Mouse (Mus musculus): ENCODE data around the gene Dhx9. TPM values are rescaled to one million over a fixed set of nuclear protein-coding genes. Genes with fewer than 3 reads are reported as not detected.
A peak's percentile ranks its signal among the peaks of the same experiment; 100 is the strongest.

The Dhx9 gene
- total and polyA plus RNA-seq, 3 experiments: 82.0 to 262 (median 170) TPM

DNA sequence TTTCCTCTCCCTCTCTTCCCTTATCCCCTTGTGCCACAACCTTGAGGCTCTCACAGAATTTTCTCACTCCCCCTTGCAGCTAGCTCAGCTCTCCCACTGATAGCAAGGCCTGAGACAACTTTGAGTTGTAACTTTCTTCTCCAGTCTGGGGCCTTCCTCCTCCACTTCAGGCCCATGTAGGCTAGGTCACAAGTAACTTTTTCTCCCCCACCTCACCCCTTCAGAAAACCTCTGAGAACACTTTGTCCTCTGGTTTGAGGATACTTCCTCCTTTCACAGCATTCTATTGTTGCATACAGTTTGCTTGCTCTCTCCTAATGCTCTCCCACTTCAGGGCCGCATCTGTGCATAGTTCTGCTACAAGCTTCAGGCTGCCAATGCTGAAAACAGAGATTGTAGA lies 4.4 kb upstream of the Dhx9 start:
- no peak overlapping the region for H3K9ac ChIP-seq (ENCODE audit: control insufficient read depth, low read depth, low read length, poor library complexity, severe bottlenecking)
- H3K27me3 ChIP-seq (ENCODE audit: control insufficient read depth in 1 of 2, insufficient read depth in 2 of 2, low read length in 2 of 2): no peaks in the 10 kb centered on the region
- TF ChIP-seq NELFE (IDR thresholded peaks at IDR 0.05; ENCODE audit: low read depth, low read length) (no peak), MAZ (IDR thresholded peaks at IDR 0.05; ENCODE audit: low read depth, low read length) (no peak), KAT2A (conservative IDR thresholded peaks at IDR 0.05; ENCODE audit: low read depth, low read length) (no peak), EP300 (IDR thresholded peaks at IDR 0.05; ENCODE audit: low read depth in 1 of 2, low read length in 2 of 2) (no peak), JUND (IDR thresholded peaks at IDR 0.05; ENCODE audit: low read depth, low read length) (no peak), RAD21 (IDR thresholded peaks at IDR 0.05; ENCODE audit: low read depth, low read length) (no peak)
- no peak overlapping the region for H3K4me3 ChIP-seq (ENCODE audit: control insufficient read depth in 1 of 2, insufficient read depth in 1 of 2, low read depth in 2 of 2, low read length in 2 of 2)
- no peaks in the 10 kb centered on the region; a peak in 1 of 4 replicates for H3K4me1 ChIP-seq (ENCODE audit: control insufficient read depth in 1 of 2, insufficient read depth in 2 of 2, low read length in 2 of 2)
- peak; percentile 49 for DNase-seq (ENCODE audit: low read depth, low spot score)
- H3K36me3 ChIP-seq (ENCODE audit: control insufficient read depth in 1 of 2, insufficient read depth in 2 of 2, low read length in 2 of 2): no peaks in the 10 kb centered on the region; a peak in 1 of 4 replicates
- no peaks in the 10 kb centered on the region for H3K9me3 ChIP-seq (replicated peaks; ENCODE audit: insufficient read depth, low read length)
- peaks cover 6% of the 10 kb centered on the region for H3K79me2 ChIP-seq (ENCODE audit: control insufficient read depth, insufficient read depth, low read length, poor library complexity)
- no peak overlapping the region for H3K27ac ChIP-seq (ENCODE audit: control insufficient read depth, low read depth, low read length)

DNA sequence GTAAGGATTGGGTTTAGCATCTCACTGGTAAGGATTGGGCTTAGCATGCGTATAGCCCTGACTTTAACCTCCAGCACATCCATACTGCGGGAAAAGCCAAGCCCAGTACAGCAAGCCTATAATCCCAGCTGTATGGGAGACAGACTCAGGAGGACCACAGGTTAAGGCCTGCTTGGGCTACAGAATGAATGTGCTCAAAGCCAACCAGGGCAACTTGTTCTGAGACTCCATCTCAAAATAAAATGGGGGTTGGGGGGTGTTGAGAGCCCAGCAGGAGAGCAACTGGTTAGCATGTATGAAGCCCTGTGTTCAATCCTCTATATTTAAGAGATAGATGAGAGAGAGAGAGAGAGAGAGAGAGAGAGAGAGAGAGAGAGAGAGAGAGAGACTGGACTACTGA lies 3.9 kb upstream of the Dhx9 start:
- Histone ChIP-seq H3K4me1 (ENCODE audit: control insufficient read depth in 1 of 2, insufficient read depth in 2 of 2, low read length in 2 of 2) (no peaks in the 10 kb centered on the region; a peak in 1 of 4 replicates), H3K9ac (ENCODE audit: control insufficient read depth, low read depth, low read length, poor library complexity, severe bottlenecking) (no peak overlapping the region), H3K36me3 (ENCODE audit: control insufficient read depth in 1 of 2, insufficient read depth in 2 of 2, low read length in 2 of 2) (no peaks in the 10 kb centered on the region; a peak in 1 of 4 replicates), H3K79me2 (ENCODE audit: control insufficient read depth, insufficient read depth, low read length, poor library complexity) (peaks cover 11% of the 10 kb centered on the region), H3K27me3 (ENCODE audit: control insufficient read depth in 1 of 2, insufficient read depth in 2 of 2, low read length in 2 of 2) (no peaks in the 10 kb centered on the region), H3K27ac (ENCODE audit: control insufficient read depth, low read depth, low read length) (no peak overlapping the region), H3K9me3 (replicated peaks; ENCODE audit: insufficient read depth, low read length) (no peaks in the 10 kb centered on the region), H3K4me3 (ENCODE audit: control insufficient read depth in 1 of 2, insufficient read depth in 1 of 2, low read depth in 2 of 2, low read length in 2 of 2) (no peak overlapping the region)
- TF ChIP-seq CTCF (IDR thresholded peaks at IDR 0.05 in 2 of 3, conservative IDR thresholded peaks at IDR 0.05 in 1 of 3; ENCODE audit: control insufficient read depth in 1 of 3, insufficient read depth in 1 of 3, low read depth in 2 of 3, low read length in 3 of 3, poor library complexity in 1 of 3, severe bottlenecking in 1 of 3) (no peak), MAX (IDR thresholded peaks at IDR 0.05; ENCODE audit: low read length) (no peak), MAZ (IDR thresholded peaks at IDR 0.05; ENCODE audit: low read depth, low read length) (no peak), UBTF (IDR thresholded peaks at IDR 0.05; ENCODE audit: borderline replicate concordance, insufficient read depth, low read depth, low read length) (no peak), JUND (IDR thresholded peaks at IDR 0.05; ENCODE audit: low read depth, low read length) (no peak), POLR2AphosphoS5 (IDR thresholded peaks at IDR 0.05; ENCODE audit: borderline replicate concordance, low read depth, low read length) (no peak), CHD1 (IDR thresholded peaks at IDR 0.05; ENCODE audit: low read depth, low read length) (no peak), E2F4 (IDR thresholded peaks at IDR 0.05; ENCODE audit: borderline replicate concordance, low read depth, low read length) (no peak), USF1 (IDR thresholded peaks at IDR 0.05; ENCODE audit: low read depth, low read length) (no peak), RCOR1 (IDR thresholded peaks at IDR 0.05; ENCODE audit: low read depth, low read length) (no peak), ZC3H11A (IDR thresholded peaks at IDR 0.05; ENCODE audit: low read depth, low read length) (no peak)
- no peak for DNase-seq (ENCODE audit: low read depth, low spot score)

DNA sequence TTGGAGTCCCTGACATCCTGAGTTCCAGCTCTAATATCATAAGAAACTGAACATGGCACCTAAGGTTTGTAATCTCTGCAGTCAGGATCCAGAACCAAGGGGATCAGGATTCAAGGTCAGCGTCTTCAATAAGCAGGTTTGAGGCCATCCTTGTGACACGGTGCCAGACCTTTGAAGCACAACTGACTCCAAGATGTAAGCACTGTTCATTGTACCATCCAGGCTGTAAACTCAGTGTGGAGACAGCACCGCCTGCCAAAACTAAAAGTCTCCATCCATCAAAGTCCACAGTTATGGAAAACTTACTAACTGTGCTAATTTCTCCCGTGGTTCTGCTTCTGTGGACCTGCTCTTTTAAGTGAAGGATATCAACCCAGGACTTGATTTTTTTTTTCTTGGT lies 2.5 kb upstream of the Dhx9 start:
- H3K4me3 ChIP-seq (ENCODE audit: control insufficient read depth in 1 of 2, insufficient read depth in 1 of 2, low read depth in 2 of 2, low read length in 2 of 2): no peak overlapping the region
- H3K27me3 ChIP-seq (ENCODE audit: control insufficient read depth in 1 of 2, insufficient read depth in 2 of 2, low read length in 2 of 2): no peaks in the 10 kb centered on the region
- H3K27ac ChIP-seq (ENCODE audit: control insufficient read depth, low read depth, low read length): no peak overlapping the region
- peaks cover 0 to 4% of the 10 kb centered on the region in 2 experiments; a peak in 2 of 4 replicates for H3K4me1 ChIP-seq (ENCODE audit: control insufficient read depth in 1 of 2, insufficient read depth in 2 of 2, low read length in 2 of 2)
- TF ChIP-seq MYC (IDR thresholded peaks at IDR 0.05; ENCODE audit: low read depth, low read length) (no peak), TBP (IDR thresholded peaks at IDR 0.05; ENCODE audit: low read depth, low read length) (no peak), CHD1 (IDR thresholded peaks at IDR 0.05; ENCODE audit: low read depth, low read length) (no peak), TAL1 (IDR thresholded peaks at IDR 0.05; ENCODE audit: low read length) (no peak)
- no peaks in the 10 kb centered on the region for H3K9me3 ChIP-seq (replicated peaks; ENCODE audit: insufficient read depth, low read length)
- peaks cover 24% of the 10 kb centered on the region for H3K79me2 ChIP-seq (ENCODE audit: control insufficient read depth, insufficient read depth, low read length, poor library complexity)
- H3K9ac ChIP-seq (ENCODE audit: control insufficient read depth, low read depth, low read length, poor library complexity, severe bottlenecking): no peak overlapping the region
- DNase-seq (ENCODE audit: low read depth, low spot score): no peak
- H3K36me3 ChIP-seq (ENCODE audit: control insufficient read depth in 1 of 2, insufficient read depth in 2 of 2, low read length in 2 of 2): peaks cover 0 to 6% of the 10 kb centered on the region in 2 experiments; a peak in 3 of 4 replicates
